Mouse (Mus musculus): ENCODE measurements around the gene Gng3.

GRCm38 (mm10) chr19:8798947-8799315 lies 40.1 kb downstream of the Gng3 start:
- peak; percentile 20; the same call in 1 of the 2 replicates for TF ChIP-seq CTCF (IDR thresholded peaks at IDR 0.05; ENCODE audit: low read depth)
- TF ChIP-seq EP300 (optimal IDR thresholded peaks at IDR 0.05), result no peak

Data from stomach, postnatal 0 days (tissue).